Mouse (Mus musculus) frontal cortex, postnatal 14 days (tissue): ENCODE measurements around the gene Pccb.
A peak's percentile ranks its signal among the peaks of the same experiment; 100 is the strongest.

Experiments used
- DNase-seq, 2 experiments: peaks; one replicate each; pipeline ENCODE4 v3.0.0; 2022; ENCODE audit warnings: low spot score in 2 of 2

Gene Pccb

GRCm38 (mm10) chr9:101034448-101035098 lies at the start of gene Pccb:
Gene Pccb (minus strand): TSS chr9:101034898.
- DNase-seq: peak; percentile 92 to 93

DNA sequence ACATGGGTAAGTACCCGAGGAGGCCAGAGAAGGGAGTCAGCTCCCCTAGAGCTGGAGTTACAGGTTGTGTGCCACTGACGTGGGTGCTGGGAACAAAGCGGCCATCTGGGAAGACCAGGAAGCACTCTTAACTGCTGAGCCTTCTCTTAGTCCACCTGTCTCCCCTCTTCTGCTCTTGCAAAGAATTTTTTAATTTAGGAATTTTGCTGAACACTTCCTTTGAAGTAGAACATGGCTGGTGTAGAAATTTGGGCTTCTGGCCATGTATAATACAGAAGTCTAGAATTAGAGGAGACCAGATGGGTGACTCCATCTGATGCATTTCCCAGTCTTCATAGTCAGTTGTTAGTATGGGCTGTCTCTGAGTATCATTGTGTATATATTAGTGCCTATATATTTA lies 49.0 kb upstream of the Pccb start:
- DNase-seq: no peak

DNA sequence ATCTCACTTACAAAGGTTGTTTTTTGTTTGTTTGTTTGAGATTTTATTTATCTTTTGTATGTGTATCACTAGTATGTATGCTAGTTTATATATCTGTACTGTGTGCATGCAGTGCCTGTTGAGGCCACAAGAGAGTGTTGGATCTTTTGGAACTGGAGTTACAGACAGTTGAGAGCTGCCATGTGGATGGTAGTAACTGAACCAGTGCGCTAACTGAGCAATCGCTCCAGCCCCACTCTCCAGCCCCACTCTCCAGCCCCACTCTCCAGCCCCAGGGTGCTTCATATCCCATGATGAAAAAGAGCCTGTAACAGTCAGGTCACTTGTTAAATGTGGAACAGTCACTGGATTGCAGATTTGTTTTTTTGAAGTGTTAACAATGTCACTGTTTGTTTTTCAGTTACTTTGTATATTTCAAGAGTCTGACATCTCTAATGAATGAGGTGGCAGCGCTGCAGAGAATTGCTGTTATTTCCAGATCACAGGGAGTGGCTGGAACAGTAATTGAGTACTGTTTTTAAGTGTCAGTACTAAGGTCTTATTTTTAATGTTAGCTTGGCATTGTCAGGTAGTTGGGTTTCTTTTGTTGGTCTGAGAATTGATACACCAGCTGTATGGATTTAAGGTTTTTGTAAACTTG lies 45.5 kb upstream of the Pccb start:
- no peak for DNase-seq

- DNase-seq: no peak
Measured at GRCm38 (mm10) chr9:101078579-101078978, 43.9 kb upstream of the Pccb start.

GRCm38 (mm10) chr9:101077486-101077885 lies 42.8 kb upstream of the Pccb start:
- DNase-seq: no peak

DNA sequence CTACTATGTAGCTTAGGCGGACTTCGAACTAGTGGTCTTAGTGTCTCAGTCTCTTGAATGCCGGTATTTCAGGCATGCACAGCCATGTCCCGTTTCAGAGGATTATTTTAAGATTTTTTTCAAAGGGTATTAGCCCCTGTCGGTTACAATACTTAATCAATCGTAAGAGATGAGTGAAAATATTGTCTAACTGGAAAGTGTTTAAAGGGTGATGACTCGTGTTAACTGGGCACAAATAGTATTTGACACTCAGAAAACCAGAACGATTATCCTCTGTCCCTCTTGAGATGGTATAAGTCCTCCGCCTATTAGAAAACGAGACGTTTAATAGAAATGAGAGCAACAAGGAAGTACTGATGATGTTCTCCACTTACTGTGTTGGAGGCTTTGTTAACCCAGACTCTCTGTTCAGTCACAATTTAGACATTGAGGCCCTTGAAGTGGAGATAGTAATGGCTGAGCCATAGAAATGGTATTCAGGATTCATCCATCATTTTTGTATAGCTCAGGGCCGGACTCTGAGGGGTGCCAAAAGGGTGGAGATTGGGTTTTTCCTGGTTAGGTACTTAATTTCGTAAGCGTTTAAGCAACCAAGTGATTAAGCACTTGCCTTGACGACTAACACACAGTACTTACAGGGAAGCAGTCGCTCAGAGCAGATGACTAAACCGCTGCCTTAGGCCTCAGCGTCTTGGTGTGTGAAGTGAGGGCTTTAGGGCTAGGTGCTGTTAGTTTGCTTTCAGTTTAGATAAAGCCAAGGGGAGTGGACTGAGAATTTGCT lies 41.6 kb upstream of the Pccb start:
- DNase-seq: no peak

- no peak for DNase-seq
Measured at GRCm38 (mm10) chr9:101075694-101076093, 41.0 kb upstream of the Pccb start.

DNA sequence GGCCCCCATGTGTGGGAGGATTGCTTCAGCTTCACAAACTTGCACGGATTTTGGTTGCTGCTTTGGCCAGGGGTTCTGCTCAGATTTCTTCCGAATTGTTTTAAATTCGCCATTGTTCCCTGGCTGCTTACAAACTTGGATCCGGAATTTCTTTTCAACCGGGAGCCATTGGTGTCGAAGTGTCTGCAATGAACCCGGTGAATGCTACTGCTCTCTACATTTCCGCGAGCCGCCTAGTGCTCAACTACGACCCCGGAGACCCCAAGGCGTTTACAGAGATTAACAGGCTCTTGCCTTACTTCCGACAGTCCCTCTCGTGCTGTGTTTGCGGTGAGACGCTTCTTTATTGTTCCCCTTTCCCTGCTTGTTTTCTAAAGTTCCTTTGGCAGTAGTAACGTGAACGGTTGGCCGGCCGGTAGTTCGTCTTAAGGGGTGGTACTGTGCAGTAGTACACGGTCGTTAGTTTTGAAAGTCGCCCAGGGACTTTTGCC lies 40.4 kb upstream of the Pccb start:
- DNase-seq: no peak

GRCm38 (mm10) chr9:101074332-101075021 lies 39.8 kb upstream of the Pccb start:
- DNase-seq: peak; percentile 68 to 74

DNA sequence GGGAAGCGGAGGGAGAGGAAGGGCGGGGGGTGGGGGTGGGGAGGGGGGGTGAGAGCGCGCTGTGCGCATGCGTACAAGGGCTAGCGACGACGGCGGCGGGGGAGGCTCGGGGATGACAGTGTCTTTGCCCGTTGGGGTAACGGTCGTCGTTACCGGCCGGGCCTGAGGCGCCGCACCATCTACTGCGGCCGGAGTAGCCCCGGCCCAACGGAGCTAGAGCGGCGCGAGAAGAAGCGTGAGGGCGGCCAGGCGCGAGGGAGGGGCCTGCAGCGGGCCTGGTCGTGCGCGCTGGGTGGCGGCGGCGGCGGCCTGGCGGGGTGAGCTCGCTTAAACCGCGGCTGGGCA lies 39.3 kb upstream of the Pccb start, which contains the start of gene Msl2:
Msl2 (plus strand) TSS at position 115 of the 345 bp plus-strand sequence.
- no peak for DNase-seq

GRCm38 (mm10) chr9:101073041-101073986 lies 38.6 kb upstream of the Pccb start:
- peak; percentile 98 for DNase-seq

- DNase-seq: no peak
Measured at GRCm38 (mm10) chr9:101072506-101072905, 37.8 kb upstream of the Pccb start.

DNA sequence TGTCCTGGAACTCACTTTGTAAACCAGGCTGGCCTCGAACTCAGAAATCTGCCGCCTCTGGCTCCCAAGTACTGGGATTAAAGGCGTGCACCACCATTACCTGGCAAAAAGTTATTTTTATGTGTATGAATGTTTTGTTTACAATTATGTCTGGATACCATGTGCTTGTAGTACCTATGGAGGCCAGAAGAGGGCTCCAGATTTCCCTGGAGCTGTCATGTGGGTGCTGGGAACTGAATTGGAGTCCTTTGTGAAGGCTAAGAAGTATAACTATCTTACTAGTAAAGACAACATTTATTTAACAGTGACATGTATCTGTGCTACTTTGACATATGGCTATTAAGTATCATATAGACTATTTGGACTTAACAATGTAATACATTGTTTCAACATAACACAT lies 35.1 kb upstream of the Pccb start:
- DNase-seq: no peak

DNA sequence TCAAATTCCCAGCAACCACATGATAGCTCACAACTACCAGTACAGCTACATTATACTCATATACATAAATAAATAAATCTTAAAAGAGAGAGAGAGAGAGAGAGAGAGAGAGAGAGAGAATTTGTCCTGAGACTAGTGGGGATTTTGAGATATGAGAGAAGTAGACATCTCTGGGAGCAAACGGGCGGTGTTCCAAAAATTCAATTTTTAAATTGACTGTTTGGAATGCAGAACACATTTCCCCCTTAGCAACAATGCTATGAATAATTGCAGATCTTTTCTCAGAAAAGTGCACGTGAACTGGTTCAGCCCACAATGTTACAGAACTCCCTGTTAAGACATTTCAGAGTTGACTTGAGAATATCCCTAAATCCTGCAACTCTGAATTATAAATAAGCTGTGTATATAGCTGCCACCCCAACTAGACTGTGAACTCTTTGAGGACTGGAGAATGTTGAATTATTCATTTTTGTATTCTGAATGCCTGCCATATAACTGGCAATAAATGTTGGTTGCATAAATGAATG lies 30.4 kb upstream of the Pccb start:
- no peak for DNase-seq

DNA sequence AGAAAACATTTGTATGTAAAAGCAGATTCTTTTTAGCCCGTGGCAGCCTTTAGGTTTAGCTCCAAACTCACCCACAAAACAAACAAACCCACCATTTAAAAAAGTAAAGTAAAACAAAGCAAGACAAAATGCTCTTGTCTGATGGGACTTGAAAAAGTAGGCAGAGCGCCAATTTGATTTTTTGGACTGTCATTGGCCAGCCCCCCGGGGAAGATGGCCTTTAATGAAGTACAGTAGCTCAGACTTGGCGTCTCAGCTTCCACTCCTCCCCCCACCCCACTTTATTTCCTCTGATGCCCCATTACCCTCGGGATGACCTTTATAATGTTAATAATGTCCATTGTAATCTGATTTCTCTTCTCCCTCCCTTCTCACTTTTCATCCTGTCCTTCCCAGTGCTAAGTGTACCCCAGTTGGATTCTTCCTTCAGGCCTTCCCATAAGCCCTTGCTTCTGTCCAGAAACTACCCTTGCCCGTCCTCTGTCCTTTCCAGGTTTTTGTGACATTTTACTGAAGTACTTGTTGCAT lies 27.6 kb upstream of the Pccb start:
- no peak for DNase-seq

GRCm38 (mm10) chr9:101061035-101061434 lies 26.3 kb upstream of the Pccb start:
- no peak for DNase-seq

- no peak for DNase-seq
Measured at GRCm38 (mm10) chr9:101057156-101057555, 22.5 kb upstream of the Pccb start.

GRCm38 (mm10) chr9:101053279-101053678 lies 18.6 kb upstream of the Pccb start:
- no peak for DNase-seq

- no peak for DNase-seq
Measured at GRCm38 (mm10) chr9:101052691-101053090, 18.0 kb upstream of the Pccb start.

DNA sequence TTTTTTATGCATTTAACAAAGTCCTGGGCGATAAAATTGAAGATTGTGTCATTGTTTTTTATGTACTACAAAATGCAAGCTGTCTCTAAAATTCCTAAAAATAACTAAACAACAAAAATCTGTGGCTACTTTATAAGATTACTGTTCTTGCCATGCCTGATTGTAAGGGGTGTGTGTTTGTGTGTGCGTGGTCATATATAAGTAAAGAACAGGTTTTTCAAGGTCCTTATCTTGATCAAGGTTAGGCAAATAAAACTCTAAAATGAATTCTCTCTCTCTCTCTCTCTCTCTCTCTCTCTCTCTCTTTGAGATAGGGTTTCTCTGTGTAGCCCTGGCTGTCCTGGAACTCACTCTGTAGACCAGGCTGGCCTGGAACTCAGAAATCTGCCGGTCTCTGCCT lies 17.3 kb upstream of the Pccb start:
- no peak for DNase-seq
